Mouse (Mus musculus): ENCODE results near the gene Rorb. TPM values are rescaled to one million over a fixed set of nuclear protein-coding genes. Genes with fewer than 3 reads are reported as not detected.

Rorb gene
- polyA plus RNA-seq, 1 experiment from 2014 or later = 0.18 TPM

- Histone ChIP-seq H3K4me3 (ENCODE audit: low read length) (no peak overlapping the region), H3K9me3 (ENCODE audit: control insufficient read depth, low read length) (no peaks in the 10 kb centered on the region), H3K27me3 (ENCODE audit: control insufficient read depth, insufficient read depth, low read length) (no peaks in the 10 kb centered on the region), H3K36me3 (ENCODE audit: control insufficient read depth, insufficient read depth, low read length) (no peaks in the 10 kb centered on the region), H3K27ac (ENCODE audit: low read depth, low read length) (no peak overlapping the region), H3K4me2 (replicated peaks; ENCODE audit: low read depth, low read length) (no peak overlapping the region), H3K9ac (ENCODE audit: low read depth, low read length) (no peak overlapping the region), H3K4me1 (ENCODE audit: control insufficient read depth, insufficient read depth, low read length) (no peaks in the 10 kb centered on the region)
- ATAC-seq (ENCODE audit: low FRiP score, low TSS enrichment) = no peak
Measured at GRCm38 (mm10) chr19:18911755-18912340, 199.1 kb downstream of the Rorb start.

GRCm38 (mm10) chr19:18909641-18910040, 201.4 kb downstream of the Rorb start:
- no peak overlapping the region for H3K4me2 ChIP-seq (replicated peaks; ENCODE audit: low read depth, low read length)
- H3K9ac ChIP-seq (ENCODE audit: low read depth, low read length) = no peak overlapping the region
- H3K27ac ChIP-seq (ENCODE audit: low read depth, low read length) = no peak overlapping the region
- no peaks in the 10 kb centered on the region for H3K27me3 ChIP-seq (ENCODE audit: control insufficient read depth, insufficient read depth, low read length)
- H3K4me3 ChIP-seq (ENCODE audit: low read length) = no peak overlapping the region
- H3K36me3 ChIP-seq (ENCODE audit: control insufficient read depth, insufficient read depth, low read length) = no peaks in the 10 kb centered on the region
- no peak for ATAC-seq (ENCODE audit: low FRiP score, low TSS enrichment)
- 66% methylated on average over 3 of the region's 3 CpGs for WGBS
- H3K4me1 ChIP-seq (ENCODE audit: control insufficient read depth, insufficient read depth, low read length) = no peaks in the 10 kb centered on the region
- H3K9me3 ChIP-seq (ENCODE audit: control insufficient read depth, low read length) = no peaks in the 10 kb centered on the region

- Histone ChIP-seq H3K9ac (ENCODE audit: low read depth, low read length) (no peak overlapping the region), H3K4me3 (ENCODE audit: low read length) (no peak overlapping the region), H3K4me1 (ENCODE audit: control insufficient read depth, insufficient read depth, low read length) (no peaks in the 10 kb centered on the region), H3K9me3 (ENCODE audit: control insufficient read depth, low read length) (no peaks in the 10 kb centered on the region), H3K4me2 (replicated peaks; ENCODE audit: low read depth, low read length) (no peak overlapping the region), H3K27me3 (ENCODE audit: control insufficient read depth, insufficient read depth, low read length) (no peaks in the 10 kb centered on the region), H3K36me3 (ENCODE audit: control insufficient read depth, insufficient read depth, low read length) (no peaks in the 10 kb centered on the region), H3K27ac (ENCODE audit: low read depth, low read length) (no peak overlapping the region)
- no peak for ATAC-seq (ENCODE audit: low FRiP score, low TSS enrichment)
- WGBS = 47% methylated on average over 3 of the region's 3 CpGs
Measured at GRCm38 (mm10) chr19:18905511-18905910, 205.5 kb downstream of the Rorb start.

GRCm38 (mm10) chr19:18902694-18903067, 208.3 kb downstream of the Rorb start:
- H3K4me1 ChIP-seq (ENCODE audit: control insufficient read depth, insufficient read depth, low read length) = no peaks in the 10 kb centered on the region
- H3K36me3 ChIP-seq (ENCODE audit: control insufficient read depth, insufficient read depth, low read length) = no peaks in the 10 kb centered on the region
- ATAC-seq (ENCODE audit: low FRiP score, low TSS enrichment) = peak; percentile 28; the same call in 1 of the 2 replicates
- no peak overlapping the region for H3K9ac ChIP-seq (ENCODE audit: low read depth, low read length)
- 23% methylated on average over 6 of the region's 6 CpGs for WGBS
- no peak overlapping the region for H3K27ac ChIP-seq (ENCODE audit: low read depth, low read length)
- no peak overlapping the region for H3K4me3 ChIP-seq (ENCODE audit: low read length)
- no peaks in the 10 kb centered on the region for H3K27me3 ChIP-seq (ENCODE audit: control insufficient read depth, insufficient read depth, low read length)
- H3K4me2 ChIP-seq (replicated peaks; ENCODE audit: low read depth, low read length) = peak overlapping the region; percentile 23
- no peaks in the 10 kb centered on the region for H3K9me3 ChIP-seq (ENCODE audit: control insufficient read depth, low read length)

- 8% methylated on average over 15 of the region's 15 CpGs for WGBS
- Histone ChIP-seq H3K9ac (ENCODE audit: low read depth, low read length) (no peak overlapping the region), H3K4me2 (replicated peaks; ENCODE audit: low read depth, low read length) (peak overlapping the region; percentile 23), H3K27me3 (ENCODE audit: control insufficient read depth, insufficient read depth, low read length) (no peaks in the 10 kb centered on the region), H3K36me3 (ENCODE audit: control insufficient read depth, insufficient read depth, low read length) (no peaks in the 10 kb centered on the region), H3K27ac (ENCODE audit: low read depth, low read length) (no peak overlapping the region), H3K4me1 (ENCODE audit: control insufficient read depth, insufficient read depth, low read length) (no peaks in the 10 kb centered on the region), H3K4me3 (ENCODE audit: low read length) (no peak overlapping the region), H3K9me3 (ENCODE audit: control insufficient read depth, low read length) (no peaks in the 10 kb centered on the region)
- peak; percentile 85 for ATAC-seq (ENCODE audit: low FRiP score, low TSS enrichment)
Measured at GRCm38 (mm10) chr19:18902041-18902693, 208.8 kb downstream of the Rorb start.

- H3K4me2 ChIP-seq (replicated peaks; ENCODE audit: low read depth, low read length) = no peak overlapping the region
- H3K27ac ChIP-seq (ENCODE audit: low read depth, low read length) = no peak overlapping the region
- no peaks in the 10 kb centered on the region for H3K27me3 ChIP-seq (ENCODE audit: control insufficient read depth, insufficient read depth, low read length)
- H3K4me1 ChIP-seq (ENCODE audit: control insufficient read depth, insufficient read depth, low read length) = no peaks in the 10 kb centered on the region
- no peak overlapping the region for H3K4me3 ChIP-seq (ENCODE audit: low read length)
- H3K9me3 ChIP-seq (ENCODE audit: control insufficient read depth, low read length) = no peaks in the 10 kb centered on the region
- H3K36me3 ChIP-seq (ENCODE audit: control insufficient read depth, insufficient read depth, low read length) = no peaks in the 10 kb centered on the region
- H3K9ac ChIP-seq (ENCODE audit: low read depth, low read length) = no peak overlapping the region
- ATAC-seq (ENCODE audit: low FRiP score, low TSS enrichment) = no peak
Measured at GRCm38 (mm10) chr19:18898238-18898637, 212.8 kb downstream of the Rorb start.

- H3K9ac ChIP-seq (ENCODE audit: low read depth, low read length) = no peak overlapping the region
- no peaks in the 10 kb centered on the region for H3K4me1 ChIP-seq (ENCODE audit: control insufficient read depth, insufficient read depth, low read length)
- WGBS = 82% methylated on average over 4 of the region's 4 CpGs
- no peaks in the 10 kb centered on the region for H3K36me3 ChIP-seq (ENCODE audit: control insufficient read depth, insufficient read depth, low read length)
- H3K4me2 ChIP-seq (replicated peaks; ENCODE audit: low read depth, low read length) = no peak overlapping the region
- H3K27ac ChIP-seq (ENCODE audit: low read depth, low read length) = no peak overlapping the region
- no peaks in the 10 kb centered on the region for H3K9me3 ChIP-seq (ENCODE audit: control insufficient read depth, low read length)
- H3K27me3 ChIP-seq (ENCODE audit: control insufficient read depth, insufficient read depth, low read length) = peaks cover 4% of the 10 kb centered on the region; the same call in 1 of the 2 replicates
- ATAC-seq (ENCODE audit: low FRiP score, low TSS enrichment) = no peak
- H3K4me3 ChIP-seq (ENCODE audit: low read length) = no peak overlapping the region
Measured at GRCm38 (mm10) chr19:18890216-18890615, 220.8 kb downstream of the Rorb start.

- no peaks in the 10 kb centered on the region for H3K9me3 ChIP-seq (ENCODE audit: control insufficient read depth, low read length)
- no peaks in the 10 kb centered on the region for H3K4me1 ChIP-seq (ENCODE audit: control insufficient read depth, insufficient read depth, low read length)
- no peak overlapping the region for H3K4me3 ChIP-seq (ENCODE audit: low read length)
- H3K27me3 ChIP-seq (ENCODE audit: control insufficient read depth, insufficient read depth, low read length) = peaks cover 4% of the 10 kb centered on the region; the same call in 1 of the 2 replicates
- 75% methylated on average over 1 of the region's 1 CpGs for WGBS
- H3K27ac ChIP-seq (ENCODE audit: low read depth, low read length) = no peak overlapping the region
- H3K36me3 ChIP-seq (ENCODE audit: control insufficient read depth, insufficient read depth, low read length) = no peaks in the 10 kb centered on the region
- H3K4me2 ChIP-seq (replicated peaks; ENCODE audit: low read depth, low read length) = peak overlapping the region; percentile 38
- H3K9ac ChIP-seq (ENCODE audit: low read depth, low read length) = no peak overlapping the region
- ATAC-seq (ENCODE audit: low FRiP score, low TSS enrichment) = no peak
Measured at GRCm38 (mm10) chr19:18889632-18890031, 221.4 kb downstream of the Rorb start.

- H3K9me3 ChIP-seq (ENCODE audit: control insufficient read depth, low read length) = no peaks in the 10 kb centered on the region
- H3K4me3 ChIP-seq (ENCODE audit: low read length) = peak overlapping the region; percentile 14; the same call in 1 of the 2 replicates
- H3K27ac ChIP-seq (ENCODE audit: low read depth, low read length) = no peak overlapping the region
- no peak for ATAC-seq (ENCODE audit: low FRiP score, low TSS enrichment)
- no peaks in the 10 kb centered on the region for H3K36me3 ChIP-seq (ENCODE audit: control insufficient read depth, insufficient read depth, low read length)
- 0 out of 2 replicates have a peak overlapping the region, but pooled peaks have one; percentile 18 for H3K9ac ChIP-seq (ENCODE audit: low read depth, low read length)
- WGBS = 20% methylated on average over 11 of the region's 11 CpGs
- H3K4me1 ChIP-seq (ENCODE audit: control insufficient read depth, insufficient read depth, low read length) = no peaks in the 10 kb centered on the region
- H3K27me3 ChIP-seq (ENCODE audit: control insufficient read depth, insufficient read depth, low read length) = peaks cover 4% of the 10 kb centered on the region; the same call in 1 of the 2 replicates
- H3K4me2 ChIP-seq (replicated peaks; ENCODE audit: low read depth, low read length) = peak overlapping the region; percentile 38
Measured at GRCm38 (mm10) chr19:18889117-18889627, 221.8 kb downstream of the Rorb start.

All from kidney, embryonic 14.5 days (tissue).